Mouse (Mus musculus) kidney, embryonic 14.5 days (tissue): ENCODE measurements at regions not wholly inside any gene's neighbourhood (a gene's known extent, or its start where the extent isn't known, plus 50 kb on each side); places are given as distances from the start of the nearest gene placed in this dataset.

Experiments
- ATAC-seq: fragments of 200-750 bp; cut with Nextera tagmentation; 2 replicates; pipeline ENCODE4 v1.8.0; 2017; ENCODE audit warnings: moderate number of reproducible peaks, mild to moderate bottlenecking, moderate TSS enrichment, moderate library complexity; ENCODE audit not compliant: low FRiP score, low TSS enrichment
- H3K27ac ChIP-seq: fragments of 300-500 bp; sonication (generic); 2 replicates; pipeline ENCODE4 v1.5.1; 2014; ENCODE audit warnings: low read depth, mild to moderate bottlenecking, low read length, moderate library complexity, mixed read lengths
- H3K27me3 ChIP-seq: fragments of 300-500 bp; sonication (generic); 2 replicates; pipeline ENCODE4 v1.6.1; 2014; ENCODE audit warnings: mild to moderate bottlenecking, low read length; ENCODE audit not compliant: control insufficient read depth, insufficient read depth
- H3K36me3 ChIP-seq: fragments of 300-500 bp; sonication (generic); 2 replicates; pipeline ENCODE4 v1.6.1; 2014; ENCODE audit warnings: low read length, mixed read lengths; ENCODE audit not compliant: control insufficient read depth, insufficient read depth
- H3K4me1 ChIP-seq: fragments of 300-500 bp; sonication (generic); 2 replicates; pipeline ENCODE4 v1.6.1; 2014; ENCODE audit warnings: low read length, mixed read lengths; ENCODE audit not compliant: control insufficient read depth, insufficient read depth
- H3K4me2 ChIP-seq: fragments of 300-500 bp; sonication (generic); replicated peaks from 2 replicates; pipeline ENCODE4 v1.6.1; 2014; ENCODE audit warnings: low read depth, mild to moderate bottlenecking, low read length
- H3K4me3 ChIP-seq: fragments of 300-500 bp; sonication (generic); 2 replicates; pipeline ENCODE4 v1.5.1; 2014; ENCODE audit warnings: mild to moderate bottlenecking, low read length
- H3K9ac ChIP-seq: fragments of 300-500 bp; sonication (generic); 2 replicates; pipeline ENCODE4 v1.6.1; 2014; ENCODE audit warnings: low read depth, mild to moderate bottlenecking, low read length, moderate library complexity
- H3K9me3 ChIP-seq: fragments of 300-500 bp; sonication (generic); 2 replicates; pipeline ENCODE4 v1.6.1; 2016; ENCODE audit warnings: low read length; ENCODE audit not compliant: control insufficient read depth
- WGBS: fragments of 180-500 bp; shearing (Covaris S2); extraction: QIAGEN DNeasy Blood & Tissue Kit; methylation state at CpG from one replicate; pipeline ENCODE4 v1.1.7; 2014; 5-methylcytosine and 5-hydroxymethylcytosine counted together

- H3K4me3 ChIP-seq: no peak overlapping the region
- H3K27ac ChIP-seq: no peak overlapping the region
- 62% methylated on average over 6 of the region's 6 CpGs for WGBS
- ATAC-seq: peak; percentile 66; the same call in 1 of the 2 replicates
- H3K9ac ChIP-seq: no peak overlapping the region
- H3K4me1 ChIP-seq: no peaks in the 10 kb centered on the region
- no peaks in the 10 kb centered on the region for H3K27me3 ChIP-seq
- no peaks in the 10 kb centered on the region for H3K9me3 ChIP-seq
- H3K36me3 ChIP-seq: no peaks in the 10 kb centered on the region
- no peak overlapping the region for H3K4me2 ChIP-seq
Measured at GRCm38 (mm10) chr3:36340889-36341533, 118.9 kb upstream of the Qrfpr start.

- no peak overlapping the region for H3K4me2 ChIP-seq
- 88% methylated on average over 5 of the region's 5 CpGs for WGBS
- no peak overlapping the region for H3K4me3 ChIP-seq
- H3K27ac ChIP-seq: no peak overlapping the region
- no peaks in the 10 kb centered on the region for H3K27me3 ChIP-seq
- ATAC-seq: no peak
- H3K9me3 ChIP-seq: no peaks in the 10 kb centered on the region
- no peaks in the 10 kb centered on the region for H3K4me1 ChIP-seq
- H3K36me3 ChIP-seq: no peaks in the 10 kb centered on the region
- H3K9ac ChIP-seq: no peak overlapping the region
Measured at GRCm38 (mm10) chr3:36339656-36340055, 117.5 kb upstream of the Qrfpr start.

GRCm38 (mm10) chr3:36334279-36334678 lies 112.2 kb upstream of the Qrfpr start:
- Histone ChIP-seq H3K27ac (no peak overlapping the region), H3K4me2 (no peak overlapping the region), H3K9me3 (no peaks in the 10 kb centered on the region), H3K4me1 (no peaks in the 10 kb centered on the region), H3K36me3 (no peaks in the 10 kb centered on the region), H3K27me3 (no peaks in the 10 kb centered on the region), H3K4me3 (no peak overlapping the region), H3K9ac (no peak overlapping the region)
- WGBS: 82% methylated on average over 5 of the region's 5 CpGs
- ATAC-seq: no peak

GRCm38 (mm10) chr3:36332016-36332415 lies 109.9 kb upstream of the Qrfpr start:
- Histone ChIP-seq H3K36me3 (no peaks in the 10 kb centered on the region), H3K9ac (no peak overlapping the region), H3K4me3 (no peak overlapping the region), H3K27ac (no peak overlapping the region), H3K4me1 (no peaks in the 10 kb centered on the region), H3K27me3 (no peaks in the 10 kb centered on the region), H3K9me3 (no peaks in the 10 kb centered on the region), H3K4me2 (no peak overlapping the region)
- WGBS: 89% methylated on average over 6 of the region's 6 CpGs
- no peak for ATAC-seq

- no peaks in the 10 kb centered on the region for H3K4me1 ChIP-seq
- H3K27me3 ChIP-seq: no peaks in the 10 kb centered on the region
- H3K27ac ChIP-seq: no peak overlapping the region
- WGBS: 46% methylated on average over 9 of the region's 9 CpGs
- no peak overlapping the region for H3K4me2 ChIP-seq
- ATAC-seq: no peak
- no peaks in the 10 kb centered on the region for H3K9me3 ChIP-seq
- H3K36me3 ChIP-seq: no peaks in the 10 kb centered on the region
- no peak overlapping the region for H3K9ac ChIP-seq
- no peak overlapping the region for H3K4me3 ChIP-seq
Measured at GRCm38 (mm10) chr3:36330656-36331055, 108.5 kb upstream of the Qrfpr start.

GRCm38 (mm10) chr3:36329631-36330030 lies 107.5 kb upstream of the Qrfpr start:
- Histone ChIP-seq H3K9ac (no peak overlapping the region), H3K4me3 (no peak overlapping the region), H3K4me1 (no peaks in the 10 kb centered on the region), H3K9me3 (no peaks in the 10 kb centered on the region), H3K27me3 (no peaks in the 10 kb centered on the region), H3K36me3 (no peaks in the 10 kb centered on the region), H3K4me2 (no peak overlapping the region), H3K27ac (no peak overlapping the region)
- 86% methylated on average over 7 of the region's 7 CpGs for WGBS
- ATAC-seq: no peak

GRCm38 (mm10) chr3:36328927-36329326 lies 106.8 kb upstream of the Qrfpr start:
- WGBS: 81% methylated on average over 2 of the region's 2 CpGs
- no peak for ATAC-seq
- H3K9ac ChIP-seq: no peak overlapping the region
- H3K4me3 ChIP-seq: no peak overlapping the region
- no peaks in the 10 kb centered on the region for H3K27me3 ChIP-seq
- no peaks in the 10 kb centered on the region for H3K36me3 ChIP-seq
- no peak overlapping the region for H3K4me2 ChIP-seq
- H3K27ac ChIP-seq: no peak overlapping the region
- no peaks in the 10 kb centered on the region for H3K9me3 ChIP-seq
- H3K4me1 ChIP-seq: no peaks in the 10 kb centered on the region

- Histone ChIP-seq H3K4me1 (no peaks in the 10 kb centered on the region), H3K36me3 (no peaks in the 10 kb centered on the region)
- no peak for ATAC-seq
Measured at GRCm38 (mm10) chr3:36318635-36319034, 96.5 kb upstream of the Qrfpr start.

GRCm38 (mm10) chr3:36311337-36311736 lies 89.2 kb upstream of the Qrfpr start:
- 2% methylated on average over 3 of the region's 3 CpGs for WGBS
- H3K4me2 ChIP-seq: 0 out of 2 replicates have a peak overlapping the region, but pooled peaks have one; percentile 34
- no peak overlapping the region for H3K4me3 ChIP-seq
- ATAC-seq: no peak
- no peaks in the 10 kb centered on the region for H3K9me3 ChIP-seq
- no peaks in the 10 kb centered on the region for H3K36me3 ChIP-seq
- no peak overlapping the region for H3K27ac ChIP-seq
- H3K9ac ChIP-seq: no peak overlapping the region
- 0 out of 2 replicates have a peak, but pooled peaks cover 4% of the 10 kb centered on the region for H3K4me1 ChIP-seq
- no peaks in the 10 kb centered on the region for H3K27me3 ChIP-seq

More at GRCm38 (mm10) chr3:36318635-36319034, 96.5 kb upstream of the Qrfpr start:
- Histone ChIP-seq H3K27ac (no peak overlapping the region), H3K27me3 (no peaks in the 10 kb centered on the region), H3K4me3 (no peak overlapping the region), H3K9me3 (no peaks in the 10 kb centered on the region; the same call in 1 of the 2 replicates), H3K9ac (no peak overlapping the region), H3K4me2 (no peak overlapping the region)
